Mouse (Mus musculus): ENCODE results near the gene Gm2431. TPM values are rescaled to one million over a fixed set of nuclear protein-coding genes. Genes with fewer than 3 reads are reported as not detected.

The Gm2431 gene
- polyA plus RNA-seq, 1 experiment from 2014 or later: not detected

Other genes with a start within 250 kb of the Gm2431 start
- 52.5 and 54.3 TPM in 2 replicates for gene Mob2, start 197.3 kb downstream of the Gm2431 start, polyA plus RNA-seq (2015; fragmentation: Nextera tagmentation; extraction: Ambion mirVana)
- gene Dusp8, start 162.5 kb downstream of the Gm2431 start, polyA plus RNA-seq (2015; fragmentation: Nextera tagmentation; extraction: Ambion mirVana): 90.8 and 93.5 TPM in 2 replicates
- 0.60 TPM in 1 of 2 replicates, not detected in the other for gene Gm45618, start 137.6 kb downstream of the Gm2431 start, polyA plus RNA-seq (2015; fragmentation: Nextera tagmentation; extraction: Ambion mirVana)
- gene Gm39115, start 122.3 kb downstream of the Gm2431 start, polyA plus RNA-seq (2015; fragmentation: Nextera tagmentation; extraction: Ambion mirVana): not detected in 2 replicates
- gene Gm45337, start 113.7 kb downstream of the Gm2431 start, polyA plus RNA-seq (2015; fragmentation: Nextera tagmentation; extraction: Ambion mirVana): not detected in 2 replicates
- gene Gm29735, start 101.2 kb downstream of the Gm2431 start, polyA plus RNA-seq (2015; fragmentation: Nextera tagmentation; extraction: Ambion mirVana): not detected in 2 replicates
- gene Gm4553, start 92.6 kb downstream of the Gm2431 start, polyA plus RNA-seq (2015; fragmentation: Nextera tagmentation; extraction: Ambion mirVana): not detected in 2 replicates
- gene Krtap5-2, start 82.3 kb downstream of the Gm2431 start, polyA plus RNA-seq (2015; fragmentation: Nextera tagmentation; extraction: Ambion mirVana): not detected in 2 replicates
- not detected in 2 replicates for gene Gm10153, start 68.0 kb downstream of the Gm2431 start, polyA plus RNA-seq (2015; fragmentation: Nextera tagmentation; extraction: Ambion mirVana)
- gene Krtap5-3, start 57.0 kb downstream of the Gm2431 start, polyA plus RNA-seq (2015; fragmentation: Nextera tagmentation; extraction: Ambion mirVana): not detected in 2 replicates
- gene Gm7579, start 46.5 kb downstream of the Gm2431 start, polyA plus RNA-seq (2015; fragmentation: Nextera tagmentation; extraction: Ambion mirVana): not detected in 2 replicates
- not detected in 2 replicates for gene Krtap5-5, start 28.4 kb downstream of the Gm2431 start, polyA plus RNA-seq (2015; fragmentation: Nextera tagmentation; extraction: Ambion mirVana)
- not detected in 2 replicates for gene Gm40460, start 17.3 kb downstream of the Gm2431 start, polyA plus RNA-seq (2015; fragmentation: Nextera tagmentation; extraction: Ambion mirVana)
- not detected in 2 replicates for gene Gm4559, start 16.0 kb upstream of the Gm2431 start, polyA plus RNA-seq (2015; fragmentation: Nextera tagmentation; extraction: Ambion mirVana)
- not detected in 2 replicates for gene Krtap5-1, start 38.8 kb upstream of the Gm2431 start, polyA plus RNA-seq (2015; fragmentation: Nextera tagmentation; extraction: Ambion mirVana)
- gene Krtap5-4, start 45.2 kb upstream of the Gm2431 start, polyA plus RNA-seq (2015; fragmentation: Nextera tagmentation; extraction: Ambion mirVana): not detected in 2 replicates
- gene Ifitm10, start 115.4 kb upstream of the Gm2431 start, polyA plus RNA-seq (2015; fragmentation: Nextera tagmentation; extraction: Ambion mirVana): 2.4 and 3.1 TPM in 2 replicates
- gene Gm49369, start 124.3 kb upstream of the Gm2431 start, polyA plus RNA-seq (2015; fragmentation: Nextera tagmentation; extraction: Ambion mirVana): 1.0 and 3.0 TPM in 2 replicates
- 195 and 218 TPM in 2 replicates for gene Ctsd, start 129.7 kb upstream of the Gm2431 start, polyA plus RNA-seq (2015; fragmentation: Nextera tagmentation; extraction: Ambion mirVana)
- gene Syt8, start 176.5 kb upstream of the Gm2431 start, polyA plus RNA-seq (2015; fragmentation: Nextera tagmentation; extraction: Ambion mirVana): not detected in 2 replicates
- 0.73 and 0.93 TPM in 2 replicates for gene Tnni2, start 183.5 kb upstream of the Gm2431 start, polyA plus RNA-seq (2015; fragmentation: Nextera tagmentation; extraction: Ambion mirVana)
- gene Lsp1, start 202.5 kb upstream of the Gm2431 start, polyA plus RNA-seq (2015; fragmentation: Nextera tagmentation; extraction: Ambion mirVana): 3.6 and 4.2 TPM in 2 replicates
- 0.98 TPM in 1 of 2 replicates, not detected in the other for gene Tnnt3, start 240.5 kb upstream of the Gm2431 start, polyA plus RNA-seq (2015; fragmentation: Nextera tagmentation; extraction: Ambion mirVana)